Mouse (Mus musculus) v-Abl transformed pro-B cells (cell line): ENCODE measurements around the gene Pigm.

Experiments
- in situ Hi-C, 2 experiments: fragments of 400-800 bp; cut with MboI; formaldehyde crosslinking; loops; one replicate each; pipeline ENCODE4 v1.15.1; 2025; ENCODE audit not compliant: unreplicated experiment in 2 of 2

Gene Pigm

DNA sequence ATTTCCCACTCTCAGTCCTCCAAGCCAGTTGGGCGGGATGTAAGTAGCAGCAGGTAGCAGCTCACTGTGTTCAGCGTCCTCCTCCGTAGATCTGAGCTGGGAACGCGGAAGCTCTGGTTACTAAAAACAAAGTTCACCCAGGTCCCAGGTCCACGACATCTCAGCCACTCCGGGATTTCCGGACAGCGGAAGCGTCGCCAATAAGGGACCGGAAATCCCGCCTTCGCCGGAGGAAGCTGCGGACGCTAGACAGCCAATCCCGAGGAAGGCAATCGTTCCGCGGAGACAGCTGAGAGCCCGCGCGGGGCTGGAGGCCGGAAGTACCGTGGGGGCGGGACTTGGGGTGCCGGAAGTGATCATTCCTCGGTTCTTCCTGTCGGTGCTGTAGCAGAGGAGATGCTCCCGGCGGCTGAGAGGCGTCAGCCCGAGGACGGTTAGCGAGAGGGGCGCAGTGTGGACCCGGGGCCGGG, at the start of gene Pigm:
Gene Pigm, plus strand, starts transcription at position 349 of the 470 bp plus-strand sequence.
- in situ Hi-C loops: no loop called here

- in situ Hi-C loops: loop anchor here in 1 of 2 experiments (25.0 kb wide), 1 partner anchor 514 kb away; no protein-coding TSS in a partner anchor
Measured at GRCm38 (mm10) chr1:172326684-172327083, 49.7 kb upstream of the Pigm start.

GRCm38 (mm10) chr1:172327206-172328001, 48.9 kb upstream of the Pigm start:
- in situ Hi-C loops: loop anchor here in 1 of 2 experiments (25.0 kb wide), 1 partner anchor 515 kb away; no protein-coding TSS in a partner anchor

DNA sequence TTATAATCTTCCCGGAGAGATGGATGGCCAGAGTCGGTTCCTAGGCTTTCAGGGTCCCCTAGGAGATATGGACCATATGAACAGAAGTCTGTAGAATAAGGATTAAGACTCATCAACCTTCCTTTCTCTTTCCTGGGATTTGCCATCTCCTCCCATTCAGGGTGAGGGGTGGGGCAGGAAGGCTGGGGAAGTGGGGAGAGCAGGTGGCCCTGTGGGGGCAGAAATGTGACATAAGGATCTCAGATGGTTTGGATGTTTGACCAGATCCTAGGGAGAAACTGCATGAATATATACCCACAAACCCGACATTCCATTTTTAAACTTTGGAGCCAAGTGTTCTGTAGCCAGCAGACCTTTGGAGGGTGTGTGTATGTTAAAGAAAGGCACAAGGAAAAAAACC, 48.3 kb upstream of the Pigm start:
- in situ Hi-C loops: loop anchor here in 1 of 2 experiments (25.0 kb wide), 1 partner anchor 516 kb away; no protein-coding TSS in a partner anchor

DNA sequence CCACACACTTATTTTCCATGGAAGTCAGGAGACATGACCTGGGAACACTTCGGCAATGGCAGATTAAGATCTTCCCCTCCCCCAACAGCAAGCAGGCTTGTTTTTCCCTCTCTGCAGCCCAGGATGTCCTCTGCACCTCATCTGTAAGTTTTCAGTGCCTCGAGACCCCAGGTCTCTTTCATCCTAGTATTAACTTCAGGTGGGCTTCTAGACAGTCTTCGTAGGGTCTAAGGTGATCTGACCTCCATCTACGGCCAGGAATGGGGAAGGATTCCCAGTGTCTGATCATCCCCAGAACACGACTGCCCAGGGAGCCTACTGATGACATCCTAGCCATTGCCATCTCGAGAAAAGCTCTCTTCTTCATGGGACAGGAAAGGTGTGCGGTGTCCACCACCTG, 47.9 kb upstream of the Pigm start:
- in situ Hi-C loops: loop anchor here in 1 of 2 experiments (25.0 kb wide), 1 partner anchor 516 kb away; no protein-coding TSS in a partner anchor

- in situ Hi-C loops: loop anchor here in 1 of 2 experiments (25.0 kb wide), 1 partner anchor 517 kb away; no protein-coding TSS in a partner anchor
Measured at GRCm38 (mm10) chr1:172329131-172329530, 47.2 kb upstream of the Pigm start, which contains the start of gene Kcnj9. TSS of gene Kcnj9 (minus strand) at chr1:172329318.

DNA sequence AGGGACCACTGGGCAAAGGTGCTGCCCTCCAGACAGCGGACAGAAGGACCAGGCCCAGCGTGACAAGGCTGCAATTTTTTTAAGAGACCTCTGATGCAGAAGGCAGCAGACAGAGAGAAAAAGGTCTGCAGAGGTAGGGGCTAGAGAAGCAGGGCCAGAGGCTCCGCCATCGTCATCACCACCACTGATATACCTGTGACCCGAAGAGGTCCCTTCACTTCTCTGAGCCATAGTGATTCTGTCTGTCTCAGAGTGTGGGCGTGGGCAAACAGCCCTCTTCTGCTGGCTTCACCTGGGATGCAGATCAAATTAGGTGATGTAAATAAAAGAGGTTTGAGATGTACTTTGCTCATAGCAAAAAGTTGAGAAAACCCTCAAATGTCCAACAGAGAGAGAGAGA, 46.7 kb upstream of the Pigm start:
- in situ Hi-C loops: loop anchor here in 1 of 2 experiments (25.0 kb wide), 1 partner anchor 517 kb away; no protein-coding TSS in a partner anchor

DNA sequence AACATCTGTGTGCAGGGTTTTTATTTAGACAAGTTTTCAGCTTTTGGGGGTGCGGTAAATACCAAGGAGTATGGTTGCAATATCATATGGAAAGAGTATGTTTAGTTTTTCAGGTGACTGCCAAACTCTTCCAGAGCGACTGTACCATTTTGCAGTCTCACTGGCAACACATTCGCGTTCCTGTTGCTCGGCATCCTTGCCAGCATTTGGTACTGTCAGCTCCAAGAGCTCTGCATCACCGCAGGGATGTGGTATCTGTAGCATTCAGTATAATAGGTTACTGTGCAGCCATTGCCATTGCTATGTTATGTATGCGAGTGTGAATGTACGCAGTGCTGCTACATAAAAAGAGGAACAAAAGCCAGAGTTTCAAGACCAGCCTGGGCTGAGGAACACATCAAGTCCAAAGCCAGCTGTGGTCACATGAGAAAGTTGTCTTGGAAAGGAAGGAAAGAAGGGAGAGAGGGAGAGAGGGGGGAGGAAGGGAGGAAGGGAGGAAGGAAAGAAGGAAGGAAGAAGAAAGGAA, 44.9 kb upstream of the Pigm start:
- in situ Hi-C loops: loop anchor here in 1 of 2 experiments (25.0 kb wide), 1 partner anchor 519 kb away; no protein-coding TSS in a partner anchor

DNA sequence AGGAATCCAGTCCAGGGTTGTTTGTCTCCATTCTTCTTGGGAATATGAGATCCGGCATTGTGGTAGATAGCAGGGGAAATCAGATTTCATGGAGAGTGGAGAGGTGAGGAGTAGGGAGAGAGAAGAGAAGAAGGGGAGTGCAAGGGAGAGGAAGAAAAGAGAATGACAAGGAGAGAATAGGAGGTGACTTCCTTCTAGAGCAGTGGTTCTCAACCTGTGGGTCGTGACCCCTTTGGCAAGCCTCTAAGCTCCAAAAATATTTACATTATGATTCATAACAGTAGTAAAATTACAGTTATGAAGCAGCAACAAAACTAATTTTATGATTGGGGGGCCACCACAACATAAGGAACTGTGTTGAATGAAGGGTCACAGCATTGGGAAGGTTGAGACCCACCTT, 43.4 kb upstream of the Pigm start:
- in situ Hi-C loops: loop anchor here in 1 of 2 experiments (25.0 kb wide), 1 partner anchor 521 kb away; no protein-coding TSS in a partner anchor

- in situ Hi-C loops: loop anchor here in 1 of 2 experiments (25.0 kb wide), 1 partner anchor 521 kb away; no protein-coding TSS in a partner anchor
Measured at GRCm38 (mm10) chr1:172333512-172333911, 42.8 kb upstream of the Pigm start.

- in situ Hi-C loops: loop anchor here in 1 of 2 experiments (25.0 kb wide), 1 partner anchor 524 kb away; no protein-coding TSS in a partner anchor
Measured at GRCm38 (mm10) chr1:172335804-172336203, 40.5 kb upstream of the Pigm start.

- in situ Hi-C loops: loop anchor here in 1 of 2 experiments (25.0 kb wide), 1 partner anchor 525 kb away; no protein-coding TSS in a partner anchor
Measured at GRCm38 (mm10) chr1:172337411-172338185, 38.7 kb upstream of the Pigm start.

- in situ Hi-C loops: loop anchor here in 1 of 2 experiments (25.0 kb wide), 1 partner anchor 529 kb away; no protein-coding TSS in a partner anchor
Measured at GRCm38 (mm10) chr1:172340729-172341321, 35.5 kb upstream of the Pigm start, which contains the start of gene Kcnj10. TSS of gene Kcnj10 (plus strand) at chr1:172341210.

- in situ Hi-C loops: loop anchor here in 1 of 2 experiments (25.0 kb wide), 1 partner anchor 529 kb away; no protein-coding TSS in a partner anchor
Measured at GRCm38 (mm10) chr1:172341386-172341785, 35.0 kb upstream of the Pigm start.

GRCm38 (mm10) chr1:172342729-172343128, 33.6 kb upstream of the Pigm start:
- in situ Hi-C loops: loop anchor here in 1 of 2 experiments (25.0 kb wide), 1 partner anchor 530 kb away; no protein-coding TSS in a partner anchor

GRCm38 (mm10) chr1:172343914-172344313, 32.4 kb upstream of the Pigm start:
- in situ Hi-C loops: loop anchor here in 1 of 2 experiments (25.0 kb wide), 1 partner anchor 532 kb away; no protein-coding TSS in a partner anchor

DNA sequence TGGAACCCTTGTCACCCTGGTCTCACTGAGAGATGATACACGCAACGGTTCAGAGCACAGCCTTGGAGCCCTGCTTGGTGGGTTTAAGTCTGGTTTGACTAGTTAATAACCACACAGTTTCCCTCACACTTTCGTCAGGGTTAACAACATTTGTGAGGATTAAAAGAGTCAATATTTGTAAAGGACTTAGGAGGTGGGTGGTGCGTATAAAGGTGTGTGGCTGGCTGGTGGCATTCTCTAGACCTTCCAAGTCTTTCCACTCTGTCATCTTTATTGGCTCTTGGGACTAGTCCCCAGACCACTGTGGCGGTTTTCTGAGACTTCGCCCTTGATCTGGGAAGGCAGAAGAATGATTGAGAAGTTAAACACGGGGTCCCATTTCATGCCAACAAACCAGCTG, 31.5 kb upstream of the Pigm start:
- in situ Hi-C loops: loop anchor here in 1 of 2 experiments (25.0 kb wide), 1 partner anchor 533 kb away; no protein-coding TSS in a partner anchor

- in situ Hi-C loops: loop anchor here in 1 of 2 experiments (25.0 kb wide), 1 partner anchor 534 kb away; no protein-coding TSS in a partner anchor
Measured at GRCm38 (mm10) chr1:172346707-172347106, 29.6 kb upstream of the Pigm start.

DNA sequence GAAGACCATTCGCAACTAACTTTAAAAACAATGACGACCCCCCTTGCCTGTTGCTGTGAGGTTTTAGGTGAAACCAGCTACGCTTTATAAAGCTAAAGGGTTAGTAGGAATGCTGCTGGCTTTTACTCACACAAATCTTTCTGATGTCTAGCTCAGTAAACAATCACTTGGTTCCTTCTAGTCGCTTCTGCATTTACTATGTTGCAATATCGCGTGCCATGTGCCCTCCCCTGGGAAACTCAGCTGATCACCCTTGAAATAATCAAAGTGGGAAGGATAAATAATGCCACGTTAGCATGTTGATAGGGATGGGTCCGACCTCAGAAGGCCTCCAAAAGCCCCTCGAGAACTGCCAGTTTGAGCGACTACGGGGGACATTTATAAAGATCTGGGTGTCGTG, 29.0 kb upstream of the Pigm start:
- in situ Hi-C loops: loop anchor here in 1 of 2 experiments (25.0 kb wide), 1 partner anchor 535 kb away; no protein-coding TSS in a partner anchor
